Mouse (Mus musculus) forebrain, embryonic 10.5 days (tissue): ENCODE data around the gene Exosc5. TPM values are rescaled to one million over a fixed set of nuclear protein-coding genes. Genes with fewer than 3 reads are reported as not detected.

Experiments used
- DNase-seq: peaks from one replicate; pipeline ENCODE4 v3.0.0-alpha.2; 2017; ENCODE audit warnings: low spot score; ENCODE audit errors: extremely low spot score
- H3K27ac ChIP-seq: fragments of 300-500 bp; sonication (generic); 2 replicates; pipeline ENCODE4 v1.5.1; 2016; ENCODE audit warnings: mild to moderate bottlenecking
- H3K27me3 ChIP-seq: fragments of 300-500 bp; sonication (generic); 2 replicates; pipeline ENCODE4 v1.6.1; 2016; ENCODE audit warnings: mild to moderate bottlenecking; ENCODE audit not compliant: poor library complexity, severe bottlenecking
- H3K36me3 ChIP-seq: fragments of 300-500 bp; sonication (generic); replicated peaks from 2 replicates; pipeline ENCODE4 v1.6.1; 2016; ENCODE audit warnings: mild to moderate bottlenecking, moderate library complexity
- H3K4me1 ChIP-seq: fragments of 300-500 bp; sonication (generic); 2 replicates; pipeline ENCODE4 v1.6.1; 2016
- H3K4me3 ChIP-seq: fragments of 300-500 bp; sonication (generic); 2 replicates; pipeline ENCODE4 v1.5.1; 2016; ENCODE audit warnings: mild to moderate bottlenecking, moderate library complexity
- H3K9me3 ChIP-seq: fragments of 300-500 bp; sonication (generic); 2 replicates; pipeline ENCODE4 v1.6.1; 2016; ENCODE audit warnings: mild to moderate bottlenecking, moderate library complexity
- WGBS: fragments of 180-500 bp; shearing (Covaris S2); methylation state at CpG from one replicate; pipeline ENCODE4 v1.1.7; 2016; 5-methylcytosine and 5-hydroxymethylcytosine counted together
- polyA plus RNA-seq: library from polyadenylated mRNA; unstranded; fragments of >200 nt; fragmentation: Nextera tagmentation; extraction: Ambion mirVana; gene quantifications from 2 replicates; pipeline ENCODE4 v1.2.1, GENCODE M21; 2016

Gene Exosc5
- polyA plus RNA-seq, 1 experiment from 2014 or later, result 82.1 TPM

GRCm38 (mm10) chr7:25686680-25687531 lies 27.9 kb downstream of the Exosc5 start, which contains the start of gene Tgfb1:
Gene Tgfb1 (plus strand): TSS chr7:25687002.
- Histone ChIP-seq H3K36me3 (peaks cover 4% of the 10 kb centered on the region), H3K27ac (peak within 1 kb of the TSS; percentile 74), H3K9me3 (no peaks in the 10 kb centered on the region), H3K4me1 (peaks cover 55% of the 10 kb centered on the region), H3K4me3 (peak within 1 kb of the TSS; percentile 64), H3K27me3 (peaks cover 74% of the 10 kb centered on the region)
- peak; percentile 70 for DNase-seq
- under 1% methylated on average over 63 of the region's 69 CpGs for WGBS

DNA sequence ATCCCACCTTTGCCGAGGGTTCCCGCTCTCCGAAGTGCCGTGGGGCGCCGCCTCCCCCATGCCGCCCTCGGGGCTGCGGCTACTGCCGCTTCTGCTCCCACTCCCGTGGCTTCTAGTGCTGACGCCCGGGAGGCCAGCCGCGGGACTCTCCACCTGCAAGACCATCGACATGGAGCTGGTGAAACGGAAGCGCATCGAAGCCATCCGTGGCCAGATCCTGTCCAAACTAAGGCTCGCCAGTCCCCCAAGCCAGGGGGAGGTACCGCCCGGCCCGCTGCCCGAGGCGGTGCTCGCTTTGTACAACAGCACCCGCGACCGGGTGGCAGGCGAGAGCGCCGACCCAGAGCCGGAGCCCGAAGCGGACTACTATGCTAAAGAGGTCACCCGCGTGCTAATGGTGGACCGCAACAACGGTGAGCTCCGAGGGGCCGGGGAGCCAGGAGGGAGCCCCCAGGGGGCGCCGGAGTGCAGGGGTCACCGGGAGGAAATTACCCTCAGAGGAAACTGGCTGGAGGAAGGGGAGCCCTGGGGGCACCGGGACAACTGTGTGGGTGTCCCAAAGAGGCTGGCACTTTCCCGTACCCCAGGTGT lies 28.9 kb downstream of the Exosc5 start:
- peaks cover 3% of the 10 kb centered on the region; the same call in 1 of the 2 replicates for H3K9me3 ChIP-seq
- H3K27ac ChIP-seq, result peak overlapping the region; percentile 74
- H3K4me3 ChIP-seq, result peak overlapping the region; percentile 64
- WGBS, result under 1% methylated on average over 47 of the region's 47 CpGs
- peaks cover 52% of the 10 kb centered on the region for H3K4me1 ChIP-seq
- peak; percentile 36 for DNase-seq
- H3K36me3 ChIP-seq, result peaks cover 4% of the 10 kb centered on the region
- H3K27me3 ChIP-seq, result peaks cover 76% of the 10 kb centered on the region

- peaks cover 4% of the 10 kb centered on the region; the same call in 1 of the 2 replicates for H3K9me3 ChIP-seq
- H3K36me3 ChIP-seq, result no peaks in the 10 kb centered on the region; the same call in 1 of the 2 replicates
- H3K27me3 ChIP-seq, result peaks cover 76% of the 10 kb centered on the region
- H3K4me3 ChIP-seq, result peak overlapping the region; percentile 64
- WGBS, result 2% methylated on average over 50 of the region's 52 CpGs
- peaks cover 47% of the 10 kb centered on the region for H3K4me1 ChIP-seq
- H3K27ac ChIP-seq, result peak overlapping the region; percentile 58
- DNase-seq, result peak; percentile 38
Measured at GRCm38 (mm10) chr7:25688810-25689586, 30.0 kb downstream of the Exosc5 start.

GRCm38 (mm10) chr7:25689603-25690021 lies 30.6 kb downstream of the Exosc5 start:
- Histone ChIP-seq H3K4me3 (peak overlapping the region; percentile 64), H3K27ac (no peak overlapping the region), H3K9me3 (peaks cover 4% of the 10 kb centered on the region; the same call in 1 of the 2 replicates), H3K27me3 (peaks cover 75% of the 10 kb centered on the region), H3K36me3 (no peaks in the 10 kb centered on the region), H3K4me1 (peaks cover 49% of the 10 kb centered on the region)
- WGBS, result 16% methylated on average over 12 of the region's 12 CpGs
- no peak for DNase-seq

DNA sequence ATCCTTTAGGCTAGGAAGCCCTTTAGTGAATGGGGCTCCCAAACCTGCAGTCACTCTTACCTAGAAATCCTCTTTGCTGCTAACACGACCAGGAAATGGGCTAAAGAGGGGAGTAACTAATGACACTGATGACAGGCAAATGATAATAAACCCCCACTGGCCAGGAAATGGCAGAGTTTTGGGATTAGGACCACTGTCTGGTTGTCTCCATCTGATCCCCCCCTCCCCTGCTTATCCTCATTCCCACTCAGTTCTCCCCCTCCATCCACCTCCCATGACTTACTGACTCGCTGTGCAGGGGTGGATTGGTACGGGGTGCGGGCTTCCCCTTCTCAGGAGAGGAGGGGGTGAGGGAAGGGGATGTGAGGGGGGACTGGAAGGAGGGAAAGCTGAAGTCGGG lies 31.1 kb downstream of the Exosc5 start:
- Histone ChIP-seq H3K9me3 (peaks cover 4% of the 10 kb centered on the region; the same call in 1 of the 2 replicates), H3K4me3 (peak overlapping the region; percentile 64), H3K4me1 (peaks cover 49% of the 10 kb centered on the region), H3K27ac (no peak overlapping the region), H3K36me3 (no peaks in the 10 kb centered on the region), H3K27me3 (peaks cover 70% of the 10 kb centered on the region)
- 37% methylated on average over 5 of the region's 5 CpGs for WGBS
- DNase-seq, result no peak

DNA sequence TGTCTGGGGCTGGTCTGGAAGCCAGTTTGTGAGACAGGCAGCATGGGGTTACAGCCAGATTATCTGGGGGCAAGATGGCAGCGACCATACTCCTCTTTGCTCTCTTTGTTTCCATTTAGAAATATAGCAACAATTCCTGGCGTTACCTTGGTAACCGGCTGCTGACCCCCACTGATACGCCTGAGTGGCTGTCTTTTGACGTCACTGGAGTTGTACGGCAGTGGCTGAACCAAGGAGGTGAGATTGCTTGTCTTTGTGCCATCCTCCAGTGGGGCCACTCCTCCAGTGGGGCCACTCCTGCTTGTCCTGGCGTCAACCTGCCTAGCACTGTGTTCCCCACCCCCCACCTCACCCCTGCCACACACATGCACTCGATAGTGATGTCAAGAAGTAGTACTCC lies 35.1 kb downstream of the Exosc5 start:
- 64% methylated on average over 8 of the region's 8 CpGs for WGBS
- H3K27ac ChIP-seq, result no peak overlapping the region
- H3K36me3 ChIP-seq, result no peaks in the 10 kb centered on the region
- no peak overlapping the region for H3K4me3 ChIP-seq
- H3K9me3 ChIP-seq, result peaks cover 4% of the 10 kb centered on the region; the same call in 1 of the 2 replicates
- peaks cover 30% of the 10 kb centered on the region for H3K27me3 ChIP-seq
- DNase-seq, result no peak
- H3K4me1 ChIP-seq, result peaks cover 15% of the 10 kb centered on the region

DNA sequence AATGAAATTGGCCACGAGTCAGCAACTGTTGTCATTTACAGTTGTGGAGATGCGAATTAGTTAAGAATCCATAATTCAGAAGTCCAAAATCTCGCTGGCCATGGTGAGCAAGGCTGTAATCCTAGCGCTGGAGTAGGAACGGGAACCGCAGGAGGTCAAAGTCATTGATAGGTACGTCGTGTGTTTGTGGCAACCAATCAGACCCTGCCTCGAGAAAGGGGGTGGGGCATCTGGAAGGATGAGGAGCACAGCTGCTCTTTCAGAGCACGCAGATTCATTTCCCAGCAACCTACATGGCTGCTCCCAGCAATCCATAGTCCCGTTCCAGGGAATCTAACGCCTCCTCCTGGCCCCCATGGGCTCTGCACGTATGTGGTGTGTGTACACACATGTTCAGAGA lies 40.9 kb downstream of the Exosc5 start:
- Histone ChIP-seq H3K36me3 (no peaks in the 10 kb centered on the region), H3K27ac (no peak overlapping the region), H3K4me3 (no peak overlapping the region), H3K27me3 (peaks cover 17% of the 10 kb centered on the region), H3K9me3 (peaks cover 24% of the 10 kb centered on the region), H3K4me1 (peaks cover 13% of the 10 kb centered on the region)
- DNase-seq, result no peak
- 56% methylated on average over 13 of the region's 13 CpGs for WGBS

DNA sequence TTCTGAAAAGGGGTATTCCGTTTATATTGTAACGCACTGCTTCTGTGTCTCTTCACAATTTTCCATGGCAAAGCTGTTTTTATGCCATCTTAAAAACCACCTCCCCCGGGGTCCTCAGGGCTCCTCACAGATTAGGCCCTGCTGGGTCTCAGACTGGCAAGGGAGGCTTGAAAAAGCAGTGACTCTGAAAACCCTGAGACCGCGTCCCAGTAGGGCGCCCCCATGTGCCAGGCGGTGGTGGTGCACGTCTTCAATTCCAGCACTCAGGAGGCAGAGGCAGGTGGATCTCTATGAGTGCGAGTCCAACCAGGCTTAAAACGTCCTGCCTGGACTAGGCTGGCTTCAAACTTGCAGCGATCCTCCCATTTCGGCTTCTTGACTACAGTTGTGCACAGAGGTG lies 41.8 kb downstream of the Exosc5 start:
- Histone ChIP-seq H3K27me3 (peaks cover 26% of the 10 kb centered on the region), H3K9me3 (peaks cover 24% of the 10 kb centered on the region), H3K4me3 (no peak overlapping the region), H3K36me3 (no peaks in the 10 kb centered on the region), H3K27ac (no peak overlapping the region), H3K4me1 (peaks cover 17% of the 10 kb centered on the region)
- DNase-seq, result no peak
- 80% methylated on average over 12 of the region's 12 CpGs for WGBS

DNA sequence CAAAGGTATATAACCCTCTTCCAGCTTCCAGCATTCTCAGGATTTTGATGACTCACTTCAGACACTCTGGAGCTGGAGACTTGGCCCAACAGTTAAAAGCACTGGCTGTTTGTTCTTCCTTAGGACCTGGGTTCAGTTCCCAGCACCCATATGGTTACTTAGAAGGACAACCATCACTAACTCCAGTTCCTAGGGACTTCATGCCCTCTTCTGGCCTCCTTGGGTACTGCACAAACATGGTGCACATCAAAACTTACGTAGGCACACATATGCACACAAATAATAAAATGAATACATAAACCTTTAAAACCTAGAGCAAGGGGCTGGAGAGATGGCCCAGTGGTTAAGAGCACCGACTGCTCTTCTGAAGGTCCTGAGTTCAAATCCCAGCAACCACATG lies 43.4 kb downstream of the Exosc5 start:
- WGBS, result 97% methylated on average over 2 of the region's 2 CpGs
- Histone ChIP-seq H3K4me1 (peaks cover 23% of the 10 kb centered on the region), H3K27me3 (peaks cover 31% of the 10 kb centered on the region), H3K9me3 (peaks cover 24% of the 10 kb centered on the region), H3K27ac (no peak overlapping the region), H3K4me3 (no peak overlapping the region), H3K36me3 (no peaks in the 10 kb centered on the region)
- DNase-seq, result no peak

DNA sequence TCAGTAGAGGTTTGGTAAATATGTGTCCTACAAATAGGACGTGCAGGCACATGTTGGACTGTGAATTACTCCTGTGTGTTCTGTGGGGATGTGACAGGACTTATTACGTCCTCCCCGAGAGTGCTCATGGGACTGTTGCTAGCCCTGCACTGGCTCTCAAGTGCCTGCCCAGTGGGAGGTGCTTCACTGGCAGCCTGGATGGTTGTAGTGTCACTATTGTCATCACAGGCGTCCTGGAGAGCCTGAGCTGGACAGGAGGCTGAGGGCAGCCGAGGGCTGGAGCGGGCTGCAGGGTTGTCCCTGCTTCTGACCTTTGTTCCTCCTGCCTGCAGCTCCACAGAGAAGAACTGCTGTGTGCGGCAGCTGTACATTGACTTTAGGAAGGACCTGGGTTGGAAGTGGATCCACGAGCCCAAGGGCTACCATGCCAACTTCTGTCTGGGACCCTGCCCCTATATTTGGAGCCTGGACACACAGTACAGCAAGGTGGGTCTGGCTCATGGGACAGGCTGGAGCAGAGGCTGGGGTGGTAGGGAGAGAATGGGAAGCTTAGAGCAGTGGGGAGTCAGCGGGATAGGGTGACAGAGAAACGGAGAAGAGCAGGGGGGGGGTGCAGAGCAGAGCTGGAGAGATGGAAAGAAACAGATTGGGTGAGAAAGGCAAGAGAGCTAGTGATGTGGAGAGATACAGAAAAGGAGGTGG lies 45.0 kb downstream of the Exosc5 start:
- peaks cover 24% of the 10 kb centered on the region for H3K9me3 ChIP-seq
- no peak overlapping the region for H3K27ac ChIP-seq
- peak overlapping the region; percentile 55 for H3K4me3 ChIP-seq
- H3K27me3 ChIP-seq, result peaks cover 31% of the 10 kb centered on the region
- WGBS, result 17% methylated on average over 10 of the region's 10 CpGs
- no peaks in the 10 kb centered on the region for H3K36me3 ChIP-seq
- no peak for DNase-seq
- peaks cover 35% of the 10 kb centered on the region for H3K4me1 ChIP-seq

GRCm38 (mm10) chr7:25704716-25705364 lies 45.9 kb downstream of the Exosc5 start:
- Histone ChIP-seq H3K27me3 (peaks cover 31% of the 10 kb centered on the region), H3K27ac (0 out of 2 replicates have a peak overlapping the region, but pooled peaks have one; percentile 25), H3K4me1 (peaks cover 39% of the 10 kb centered on the region), H3K4me3 (peak overlapping the region; percentile 55), H3K9me3 (peaks cover 21% of the 10 kb centered on the region), H3K36me3 (no peaks in the 10 kb centered on the region)
- WGBS, result 4% methylated on average over 37 of the region's 37 CpGs
- DNase-seq, result no peak
